Mouse (Mus musculus) hindbrain, embryonic 11.5 days (tissue): Measurements from ENCODE around the gene Agap3. TPM values are rescaled to one million over a fixed set of nuclear protein-coding genes. Genes with fewer than 3 reads are reported as not detected.

ENCODE experiments used
- ATAC-seq: fragments of 200-750 bp; cut with Nextera tagmentation; 2 replicates; pipeline ENCODE4 v1.8.0; 2017; ENCODE audit warnings: mild to moderate bottlenecking, moderate TSS enrichment, moderate library complexity; ENCODE audit not compliant: low FRiP score
- DNase-seq: peaks from one replicate; pipeline ENCODE4 v3.0.0-alpha.2; 2015; ENCODE audit warnings: low spot score
- H3K27ac ChIP-seq: fragments of 300-500 bp; sonication (generic); 2 replicates; pipeline ENCODE4 v1.5.1; 2014; ENCODE audit warnings: mild to moderate bottlenecking, low read depth, low read length
- H3K27me3 ChIP-seq: fragments of 300-500 bp; sonication (generic); 2 replicates; pipeline ENCODE4 v1.6.1; 2014; ENCODE audit warnings: mild to moderate bottlenecking, low read length, moderate library complexity, mixed read lengths; ENCODE audit not compliant: control insufficient read depth, insufficient read depth
- H3K36me3 ChIP-seq: fragments of 300-500 bp; sonication (generic); 2 replicates; pipeline ENCODE4 v1.6.1; 2014; ENCODE audit warnings: mild to moderate bottlenecking, low read length, moderate library complexity, mixed read lengths; ENCODE audit not compliant: control insufficient read depth, insufficient read depth
- H3K4me1 ChIP-seq: fragments of 300-500 bp; sonication (generic); replicated peaks from 2 replicates; pipeline ENCODE4 v1.6.1; 2014; ENCODE audit warnings: low read length, mixed read lengths; ENCODE audit not compliant: control insufficient read depth, insufficient read depth
- H3K4me2 ChIP-seq: fragments of 300-500 bp; sonication (generic); replicated peaks from 2 replicates; pipeline ENCODE4 v1.6.1; 2014; ENCODE audit warnings: mild to moderate bottlenecking, low read depth, low read length
- H3K4me3 ChIP-seq: fragments of 300-500 bp; sonication (generic); 2 replicates; pipeline ENCODE4 v1.5.1; 2014; ENCODE audit warnings: low read depth, low read length
- H3K9ac ChIP-seq: fragments of 300-500 bp; sonication (generic); 2 replicates; pipeline ENCODE4 v1.6.1; 2014; ENCODE audit warnings: low read depth, low read length
- H3K9me3 ChIP-seq: fragments of 300-500 bp; sonication (generic); 2 replicates; pipeline ENCODE4 v1.6.1; 2016; ENCODE audit warnings: low read length; ENCODE audit not compliant: control insufficient read depth
- WGBS: fragments of 180-500 bp; shearing (Covaris S2); extraction: QIAGEN DNeasy Blood & Tissue Kit; methylation state at CpG from one replicate; pipeline ENCODE4 v1.1.7; 2014; 5-methylcytosine and 5-hydroxymethylcytosine counted together
- polyA plus RNA-seq: library from polyadenylated mRNA; unstranded; fragments of >200 nt; fragmentation: Nextera tagmentation; extraction: Ambion mirVana; gene quantifications from 2 replicates; pipeline ENCODE4 v1.2.1, GENCODE M21; 2014

The Agap3 gene
- polyA plus RNA-seq: 38.8 and 50.1 TPM in 2 replicates

DNA sequence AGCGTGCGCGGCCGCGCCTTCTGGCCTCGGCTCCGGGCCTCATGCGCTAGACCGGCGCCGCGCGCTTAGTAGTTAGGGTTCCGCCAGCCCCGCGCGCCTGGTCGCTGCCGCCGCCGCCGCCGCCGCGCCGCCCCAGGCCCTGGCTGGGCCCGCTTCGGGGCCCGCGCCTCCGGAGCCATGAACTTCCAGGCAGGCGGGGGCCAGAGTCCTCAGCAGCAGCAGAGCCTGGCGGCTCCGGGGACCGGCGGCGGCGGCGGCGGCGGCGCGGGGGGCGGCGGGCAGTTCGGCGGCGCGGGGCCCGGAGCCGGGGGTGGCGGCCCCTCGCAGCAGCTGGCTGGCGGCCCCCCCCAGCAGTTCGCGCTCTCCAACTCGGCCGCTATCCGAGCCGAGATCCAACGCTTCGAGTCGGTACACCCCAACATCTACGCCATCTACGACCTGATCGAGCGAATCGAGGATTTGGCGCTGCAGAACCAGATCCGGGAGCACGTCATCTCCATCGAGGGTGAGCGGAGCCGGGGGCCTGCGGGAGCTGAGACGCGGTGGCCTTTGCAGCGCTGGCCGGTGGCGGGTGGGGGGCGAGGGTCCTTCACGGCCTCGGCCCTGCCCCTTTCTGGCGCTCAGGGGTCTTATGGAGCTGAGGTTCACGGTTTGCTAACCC lies at the start of gene Agap3:
Agap3 (plus strand) TSS at position 148 of the 661 bp plus-strand sequence.
- peak within 1 kb of the TSS; percentile 93 for H3K27ac ChIP-seq
- WGBS: under 1% methylated on average over 39 of the region's 85 CpGs
- DNase-seq (peak; percentile 64), ATAC-seq (peak; percentile 7; the same call in 1 of the 2 replicates)
- no peaks in the 10 kb centered on the region for H3K9me3 ChIP-seq
- peak within 1 kb of the TSS; percentile 99 for H3K9ac ChIP-seq
- peak within 1 kb of the TSS; percentile 92 for H3K4me3 ChIP-seq
- H3K4me1 ChIP-seq: peaks cover 15% of the 10 kb centered on the region
- no peaks in the 10 kb centered on the region; the same call in 1 of the 2 replicates for H3K27me3 ChIP-seq
- no peaks in the 10 kb centered on the region for H3K36me3 ChIP-seq
- peak within 1 kb of the TSS; percentile 94 for H3K4me2 ChIP-seq

DNA sequence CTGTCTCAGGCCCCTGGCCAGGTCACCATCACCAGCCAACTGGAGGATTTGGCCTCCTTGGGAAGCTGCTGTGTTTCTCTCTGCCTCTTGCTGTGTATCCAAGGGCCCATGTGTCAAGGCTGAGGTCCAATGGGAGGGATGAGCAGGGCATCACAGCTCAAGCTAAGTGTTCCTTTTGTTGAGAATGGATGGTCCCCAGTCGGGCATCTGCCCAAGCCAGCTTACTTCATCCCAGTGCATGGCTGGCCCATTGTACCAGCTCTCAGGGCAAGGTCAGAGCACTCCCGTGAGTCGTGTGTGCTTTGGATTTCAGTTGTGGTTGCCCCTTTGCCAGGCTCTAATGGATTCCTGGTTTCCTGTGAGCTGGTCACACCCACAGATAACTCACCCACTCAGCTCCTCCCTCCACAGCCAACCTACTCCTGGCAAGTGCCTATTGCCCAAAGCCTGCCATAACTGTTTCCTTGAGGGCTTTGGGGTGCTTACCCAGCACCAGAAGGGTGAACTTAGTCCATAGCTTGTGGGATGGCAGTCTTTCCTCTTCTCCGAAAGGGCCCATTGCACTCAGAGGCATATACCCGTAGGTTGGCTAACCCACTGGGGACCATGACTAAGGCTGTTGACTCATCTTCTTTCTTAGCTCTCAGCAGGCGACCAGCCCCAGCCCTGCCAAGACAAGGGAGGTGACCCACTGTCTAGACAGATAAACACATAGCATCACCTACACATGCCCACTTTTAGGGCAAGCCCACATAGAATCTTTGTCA lies 47.2 kb upstream of the Agap3 start:
- H3K27ac ChIP-seq: no peak overlapping the region
- no peaks in the 10 kb centered on the region for H3K36me3 ChIP-seq
- H3K9ac ChIP-seq: no peak overlapping the region
- no peaks in the 10 kb centered on the region for H3K4me1 ChIP-seq
- 81% methylated on average over 6 of the region's 6 CpGs for WGBS
- no peak overlapping the region for H3K4me3 ChIP-seq
- no peak overlapping the region for H3K4me2 ChIP-seq
- no peaks in the 10 kb centered on the region for H3K9me3 ChIP-seq
- H3K27me3 ChIP-seq: no peaks in the 10 kb centered on the region
- DNase-seq (no peak), ATAC-seq (no peak)

DNA sequence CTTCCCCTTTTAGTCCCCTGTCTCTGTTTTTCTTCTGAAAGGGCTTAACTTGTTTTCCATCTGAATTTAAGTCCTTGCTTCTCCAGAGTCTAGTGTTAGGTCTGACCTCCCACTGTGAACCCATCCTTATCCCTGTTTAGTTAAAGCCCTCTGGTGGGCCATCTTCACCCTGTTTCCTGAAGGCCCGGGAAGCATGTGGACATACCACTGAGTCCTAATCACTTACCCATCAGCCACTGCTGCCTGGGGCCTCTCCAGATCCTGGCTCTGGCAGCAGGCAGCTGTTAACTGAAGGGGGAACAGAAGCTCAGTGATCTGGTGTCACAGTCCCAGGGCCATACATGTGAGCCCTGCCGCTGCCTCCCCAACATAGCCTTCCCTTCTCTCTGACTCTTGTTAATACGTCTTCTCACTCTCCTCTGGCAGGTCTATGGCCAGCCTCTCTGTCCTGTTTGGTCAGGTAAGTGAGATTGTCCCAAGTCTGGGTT lies 46.5 kb upstream of the Agap3 start:
- ATAC-seq: no peak
- Histone ChIP-seq H3K27me3 (no peaks in the 10 kb centered on the region), H3K36me3 (no peaks in the 10 kb centered on the region), H3K4me3 (no peak overlapping the region), H3K4me1 (no peaks in the 10 kb centered on the region), H3K4me2 (no peak overlapping the region), H3K27ac (no peak overlapping the region), H3K9me3 (no peaks in the 10 kb centered on the region), H3K9ac (no peak overlapping the region)
- 67% methylated on average over 3 of the region's 3 CpGs for WGBS
- DNase-seq: no peak

DNA sequence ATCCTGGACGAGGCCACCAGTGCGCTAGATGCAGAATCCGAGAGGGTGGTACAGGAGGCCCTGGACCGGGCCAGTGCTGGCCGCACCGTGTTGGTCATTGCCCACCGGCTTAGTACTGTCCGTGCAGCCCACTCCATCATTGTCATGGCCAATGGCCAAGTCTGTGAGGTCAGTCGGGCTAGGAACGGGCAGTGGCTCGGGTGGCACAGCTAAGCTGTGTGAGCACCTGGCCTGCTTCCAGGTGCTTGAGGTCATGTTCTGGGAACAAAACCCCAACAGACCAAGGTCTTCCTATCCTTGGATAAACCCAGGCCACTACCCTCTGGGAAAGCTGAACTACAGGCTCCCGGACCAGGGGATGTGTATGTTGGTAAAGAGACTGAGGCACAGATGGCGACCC lies 43.3 kb upstream of the Agap3 start:
- no peak for DNase-seq
- H3K4me1 ChIP-seq: no peaks in the 10 kb centered on the region
- H3K4me2 ChIP-seq: no peak overlapping the region
- no peaks in the 10 kb centered on the region for H3K27me3 ChIP-seq
- ATAC-seq: no peak
- 94% methylated on average over 13 of the region's 13 CpGs for WGBS
- no peaks in the 10 kb centered on the region for H3K36me3 ChIP-seq
- H3K27ac ChIP-seq: no peak overlapping the region
- H3K9ac ChIP-seq: no peak overlapping the region
- H3K4me3 ChIP-seq: no peak overlapping the region
- no peaks in the 10 kb centered on the region for H3K9me3 ChIP-seq

DNA sequence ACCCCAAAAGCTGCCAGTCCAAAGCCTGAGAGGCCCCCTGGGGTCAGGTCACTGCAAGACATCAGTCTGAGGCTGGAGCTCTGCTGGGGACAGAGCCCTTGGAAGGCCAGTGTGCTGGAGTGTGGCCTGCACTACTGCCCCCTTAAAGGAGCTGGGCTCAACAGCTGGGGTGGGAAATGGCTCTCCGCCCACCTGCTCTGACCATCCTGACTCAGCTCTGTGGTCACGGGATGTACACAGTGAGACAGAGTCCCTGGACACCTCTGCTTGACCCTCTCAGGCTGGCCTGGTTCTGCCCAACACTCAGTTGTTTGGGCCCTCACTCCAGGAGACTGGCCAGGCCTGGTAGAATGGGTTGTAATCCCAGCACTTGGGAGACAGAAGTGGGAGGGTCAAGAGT lies 42.5 kb upstream of the Agap3 start:
- Histone ChIP-seq H3K4me1 (no peaks in the 10 kb centered on the region), H3K27me3 (no peaks in the 10 kb centered on the region), H3K27ac (no peak overlapping the region), H3K36me3 (no peaks in the 10 kb centered on the region), H3K4me2 (no peak overlapping the region), H3K9ac (no peak overlapping the region), H3K9me3 (no peaks in the 10 kb centered on the region), H3K4me3 (no peak overlapping the region)
- WGBS: 85% methylated on average over 2 of the region's 2 CpGs
- DNase-seq: no peak
- no peak for ATAC-seq

DNA sequence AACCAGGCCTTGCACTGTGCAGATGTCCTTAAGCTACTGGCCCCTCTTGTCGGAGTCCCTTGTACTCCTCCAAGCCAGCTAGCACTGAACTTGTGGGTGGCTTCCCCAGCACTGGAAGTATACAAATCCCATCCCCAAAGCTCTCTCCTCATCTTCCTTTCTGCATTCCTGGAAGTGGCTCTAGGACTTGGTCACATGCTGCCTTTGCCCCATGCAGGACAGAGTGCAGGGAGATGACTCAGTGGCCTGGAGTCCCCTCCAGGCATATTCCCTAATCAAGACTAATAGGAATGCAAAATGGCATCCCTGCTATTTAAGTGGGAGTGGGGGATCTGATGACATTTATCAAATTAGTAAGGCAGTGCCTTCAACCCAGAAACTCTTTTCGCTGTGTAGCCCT lies 39.9 kb upstream of the Agap3 start:
- WGBS: 87% methylated on average over 2 of the region's 2 CpGs
- no peak overlapping the region for H3K27ac ChIP-seq
- no peaks in the 10 kb centered on the region for H3K27me3 ChIP-seq
- no peaks in the 10 kb centered on the region; the same call in 1 of the 2 replicates for H3K4me1 ChIP-seq
- no peak overlapping the region for H3K4me2 ChIP-seq
- H3K4me3 ChIP-seq: no peak overlapping the region
- no peak for DNase-seq
- ATAC-seq: no peak
- H3K9ac ChIP-seq: no peak overlapping the region
- no peaks in the 10 kb centered on the region for H3K36me3 ChIP-seq
- H3K9me3 ChIP-seq: no peaks in the 10 kb centered on the region

DNA sequence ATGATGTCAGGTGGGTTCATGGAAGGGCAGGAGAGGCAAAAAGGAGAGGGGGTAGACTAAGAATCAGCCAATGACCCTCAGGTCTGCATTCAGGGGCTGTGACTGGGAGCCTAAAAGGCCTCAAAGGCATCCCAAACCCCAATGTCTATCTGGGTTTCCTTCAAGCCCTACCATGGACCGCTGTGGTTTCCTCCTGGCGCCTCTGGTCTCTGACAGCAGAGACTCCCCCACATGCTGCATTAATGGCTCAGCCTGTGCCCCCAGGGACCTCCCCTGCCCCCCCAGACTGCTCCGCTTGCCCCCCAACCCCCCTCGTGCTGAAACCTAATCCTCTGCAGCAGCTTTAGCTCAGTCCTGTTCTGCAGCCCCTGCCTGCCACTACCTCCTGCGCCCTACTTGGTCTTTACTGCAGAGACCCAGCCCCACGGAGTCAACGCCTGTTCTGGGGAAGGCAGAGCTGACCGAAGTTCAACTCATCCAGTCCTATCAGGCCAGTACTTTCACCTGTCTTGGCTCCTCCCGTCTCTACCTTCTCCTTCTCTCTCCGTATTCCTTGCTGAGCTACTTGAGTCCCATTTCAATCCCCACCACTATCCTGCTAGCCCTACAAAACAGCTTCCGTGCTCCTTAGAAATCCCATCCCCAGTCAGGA lies 38.8 kb upstream of the Agap3 start, which contains the start of gene Asic3:
Asic3 (plus strand) TSS at position 351 of the 652 bp plus-strand sequence.
- H3K27ac ChIP-seq: no peak within 1 kb of the TSS
- 56% methylated on average over 11 of the region's 11 CpGs for WGBS
- H3K9me3 ChIP-seq: no peaks in the 10 kb centered on the region
- H3K9ac ChIP-seq: no peak within 1 kb of the TSS
- no peak for DNase-seq
- no peak for ATAC-seq
- no peak within 1 kb of the TSS for H3K4me3 ChIP-seq
- no peaks in the 10 kb centered on the region; the same call in 1 of the 2 replicates for H3K4me1 ChIP-seq
- H3K36me3 ChIP-seq: no peaks in the 10 kb centered on the region
- H3K4me2 ChIP-seq: no peak within 1 kb of the TSS
- H3K27me3 ChIP-seq: no peaks in the 10 kb centered on the region

DNA sequence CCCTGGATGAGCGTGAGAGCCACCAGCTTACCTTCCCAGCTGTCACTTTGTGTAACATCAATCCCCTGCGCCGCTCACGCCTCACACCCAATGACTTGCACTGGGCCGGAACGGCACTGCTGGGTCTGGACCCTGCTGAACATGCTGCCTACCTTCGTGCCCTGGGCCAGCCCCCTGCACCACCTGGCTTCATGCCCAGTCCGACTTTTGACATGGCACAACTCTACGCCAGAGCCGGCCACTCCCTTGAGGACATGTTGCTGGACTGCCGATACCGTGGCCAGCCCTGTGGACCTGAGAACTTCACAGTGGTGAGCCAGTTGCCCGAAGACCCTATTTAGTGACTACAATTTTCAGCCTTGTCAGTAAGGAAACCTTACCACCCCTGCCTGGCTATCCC lies 38.0 kb upstream of the Agap3 start:
- no peak for ATAC-seq
- Histone ChIP-seq H3K9ac (no peak overlapping the region), H3K27ac (no peak overlapping the region), H3K9me3 (no peaks in the 10 kb centered on the region), H3K4me2 (no peak overlapping the region), H3K27me3 (no peaks in the 10 kb centered on the region), H3K4me3 (no peak overlapping the region), H3K4me1 (no peaks in the 10 kb centered on the region; the same call in 1 of the 2 replicates), H3K36me3 (no peaks in the 10 kb centered on the region)
- 86% methylated on average over 13 of the region's 13 CpGs for WGBS
- DNase-seq: no peak
